Mouse (Mus musculus) embryonic fibroblast, embryonic 13.5 days (primary cell): Measurements from ENCODE around the gene Cyp2j5. TPM values are rescaled to one million over a fixed set of nuclear protein-coding genes. Genes with fewer than 3 reads are reported as not detected.
A peak's percentile ranks its signal among the peaks of the same experiment; 100 is the strongest.

Source experiments
- H3K27ac ChIP-seq: 2 replicates; pipeline ENCODE4 v1.5.1; 2012; ENCODE audit warnings: low read length, control low read depth, inconsistent platforms; ENCODE audit not compliant: insufficient read depth
- H3K4me1 ChIP-seq: 2 replicates; pipeline ENCODE4 v1.6.1; 2011; ENCODE audit warnings: low read length; ENCODE audit not compliant: control insufficient read depth, insufficient read depth
- H3K4me3 ChIP-seq: 2 replicates; pipeline ENCODE4 v1.5.1; 2011; ENCODE audit warnings: mild to moderate bottlenecking, control low read depth, low read length; ENCODE audit not compliant: insufficient read depth
- CTCF ChIP-seq: IDR thresholded peaks from 2 replicates; pipeline ENCODE4 v1.5.1; 2011; ENCODE audit warnings: mild to moderate bottlenecking, control low read depth, low read length, moderate library complexity, borderline replicate concordance; ENCODE audit not compliant: insufficient read depth
- POLR2A ChIP-seq: IDR thresholded peaks from 2 replicates; pipeline ENCODE4 v1.6.1; 2011; ENCODE audit warnings: low read depth, mild to moderate bottlenecking, control low read depth, low read length, moderate library complexity
- polyA plus RNA-seq: library from polyadenylated mRNA; stranded (reverse); fragments of >200 nt; gene quantifications from 2 replicates; pipeline ENCODE4 v1.2.4, GENCODE M21; 2011; ENCODE audit warnings: low read depth; ENCODE audit not compliant: missing spikeins, insufficient read length

The Cyp2j5 gene
- not detected in 2 replicates for polyA plus RNA-seq

GRCm38 (mm10) chr4:96663991-96664390 is at the start of gene Cyp2j5:
TSS of gene Cyp2j5 (minus strand) at chr4:96664154.
- TF ChIP-seq CTCF (no peak), POLR2A (no peak)
- Histone ChIP-seq H3K4me3 (no peak within 1 kb of the TSS), H3K27ac (no peak within 1 kb of the TSS), H3K4me1 (no peaks in the 10 kb centered on the region)

GRCm38 (mm10) chr4:96705281-96705951 is 41.5 kb upstream of the Cyp2j5 start:
- TF ChIP-seq CTCF (no peak), POLR2A (no peak)
- Histone ChIP-seq H3K4me3 (no peak overlapping the region), H3K27ac (no peak overlapping the region), H3K4me1 (no peaks in the 10 kb centered on the region)

GRCm38 (mm10) chr4:96698218-96698561 is 34.2 kb upstream of the Cyp2j5 start:
- Histone ChIP-seq H3K4me1 (no peaks in the 10 kb centered on the region), H3K4me3 (no peak overlapping the region), H3K27ac (no peak overlapping the region)
- TF ChIP-seq POLR2A (no peak), CTCF (no peak)

GRCm38 (mm10) chr4:96697511-96698217 is 33.7 kb upstream of the Cyp2j5 start:
- TF ChIP-seq CTCF (no peak), POLR2A (no peak)
- Histone ChIP-seq H3K27ac (no peak overlapping the region), H3K4me3 (no peak overlapping the region), H3K4me1 (no peaks in the 10 kb centered on the region)

GRCm38 (mm10) chr4:96696614-96697360 is 32.8 kb upstream of the Cyp2j5 start:
- Histone ChIP-seq H3K27ac (no peak overlapping the region), H3K4me1 (no peaks in the 10 kb centered on the region), H3K4me3 (no peak overlapping the region)
- TF ChIP-seq POLR2A (no peak), CTCF (peak; percentile 42; the same call in 1 of the 2 replicates)

GRCm38 (mm10) chr4:96687358-96687803 is 23.4 kb upstream of the Cyp2j5 start:
- Histone ChIP-seq H3K4me3 (no peak overlapping the region), H3K4me1 (no peaks in the 10 kb centered on the region), H3K27ac (no peak overlapping the region)
- TF ChIP-seq POLR2A (no peak), CTCF (no peak)

GRCm38 (mm10) chr4:96683474-96683873 is 19.5 kb upstream of the Cyp2j5 start:
- H3K27ac ChIP-seq, result no peak overlapping the region
- H3K4me3 ChIP-seq, result no peak overlapping the region
- H3K4me1 ChIP-seq, result no peaks in the 10 kb centered on the region
- TF ChIP-seq POLR2A, result no peak
- no peak for TF ChIP-seq CTCF

GRCm38 (mm10) chr4:96680966-96681365 is 17.0 kb upstream of the Cyp2j5 start:
- Histone ChIP-seq H3K27ac (no peak overlapping the region), H3K4me3 (no peak overlapping the region), H3K4me1 (no peaks in the 10 kb centered on the region)
- TF ChIP-seq POLR2A, result no peak
- TF ChIP-seq CTCF, result no peak

GRCm38 (mm10) chr4:96680233-96680632 is 16.3 kb upstream of the Cyp2j5 start:
- Histone ChIP-seq H3K4me3 (no peak overlapping the region), H3K4me1 (no peaks in the 10 kb centered on the region), H3K27ac (no peak overlapping the region)
- no peak for TF ChIP-seq CTCF
- no peak for TF ChIP-seq POLR2A
